In genomic region chr8:126099889-126100288, GRCm38 (mm10) we compare ENCODE assay signal across 16 mouse cellular contexts.
DNase-seq lines count a peak whose midpoint lies in the region; ATAC-seq and TF ChIP-seq lines count a peak whose summit lies in the region.
"Had no signal": no experiment of that assay in that cellular context is flagged by ENCODE, and none has a peak within 500 bp of the region (broad histone marks: within the 10 kb centered on the region; RNA-seq: fewer than 3 reads in every experiment).

No protein-coding gene starts in this region.

- H3K27me3 ChIP-seq in hindbrain, embryonic 13.5 days = no peaks in the 10 kb centered on the region
- H3K27me3 ChIP-seq: liver, embryonic 13.5 days; midbrain, embryonic 13.5 days had no signal

- 82% methylated on average over 4 of the region's 4 CpGs for WGBS in hindbrain, embryonic 13.5 days

- peak; percentile 60 for TF ChIP-seq CTCF in layer of hippocampus, adult 2 months (conservative IDR thresholded peaks at IDR 0.05)

- H3K4me1 ChIP-seq in ES-E14 (ENCODE audit: control insufficient read depth in 2 of 2, insufficient read depth in 2 of 2, low read length in 2 of 2, poor library complexity in 1 of 2) = no peaks in the 10 kb centered on the region
- no peaks in the 10 kb centered on the region for H3K4me1 ChIP-seq in hindbrain, embryonic 13.5 days (replicated peaks)
- H3K4me1 ChIP-seq: hindbrain, embryonic 10.5 days; liver, embryonic 13.5 days; midbrain, embryonic 13.5 days had no signal

- H3K4me2 ChIP-seq in hindbrain, embryonic 13.5 days = no peak overlapping the region
- H3K4me2 ChIP-seq: heart, embryonic 11.5 days; liver, embryonic 13.5 days; midbrain, embryonic 13.5 days had no signal

- H3K9me3 ChIP-seq in ES-E14 (ENCODE audit: control insufficient read depth, insufficient read depth, low read depth, low read length) = no peaks in the 10 kb centered on the region
- H3K9me3 ChIP-seq in hindbrain, embryonic 13.5 days = no peaks in the 10 kb centered on the region

- H3K4me3 ChIP-seq in layer of hippocampus, adult 2 months = no peak overlapping the region
- no peak overlapping the region for H3K4me3 ChIP-seq in ES-E14 (ENCODE audit: insufficient read depth in 1 of 2, low read depth in 1 of 2, low read length in 2 of 2, poor library complexity in 1 of 2, severe bottlenecking in 1 of 2)
- no peak overlapping the region for H3K4me3 ChIP-seq in hindbrain, embryonic 13.5 days
- H3K4me3 ChIP-seq: hindbrain, embryonic 10.5 days; liver, embryonic 13.5 days; midbrain, embryonic 13.5 days had no signal

- ATAC-seq in hindbrain, embryonic 13.5 days (ENCODE audit: low FRiP score) = no peak
- ATAC-seq: forebrain, embryonic 16.5 days; midbrain, embryonic 13.5 days had no signal

- no peaks in the 10 kb centered on the region for H3K36me3 ChIP-seq in ES-E14 (ENCODE audit: control insufficient read depth, insufficient read depth, low read length, poor library complexity, severe bottlenecking)
- H3K36me3 ChIP-seq in hindbrain, embryonic 13.5 days = no peaks in the 10 kb centered on the region
- H3K36me3 ChIP-seq: hindbrain, embryonic 10.5 days; liver, embryonic 13.5 days; midbrain, embryonic 13.5 days had no signal

- peak; percentile 14 for DNase-seq in embryo, embryonic 10.5 days (ENCODE audit: low spot score)
- DNase-seq in embryo, embryonic 11 days = no peak
- no peak for DNase-seq in layer of hippocampus, adult 2 months (ENCODE audit: low spot score in 2 of 2)
- no peak for DNase-seq in layer of hippocampus, postnatal 36 days
- DNase-seq in 3T3-L1 (ENCODE audit: low read depth, low spot score) (peak; percentile 5), ES-E14 (ENCODE audit: low read depth, low spot score) (peak; percentile 22)
- no peak for DNase-seq in ovary, postnatal 36 days (ENCODE audit: low spot score)
- DNase-seq: gastrocnemius, postnatal 10 days; kidney, adult 11 months; liver, embryonic 13.5 days; right cerebral cortex, postnatal 14 days had no signal

- in situ Hi-C loops in ES-E14 (cut with MboI; ENCODE audit: low sequenced_read_pairs in 2 of 2, unreplicated experiment in 2 of 2) = no loop called here

- H3K27ac ChIP-seq in layer of hippocampus, adult 2 months = no peak overlapping the region
- no peak overlapping the region for H3K27ac ChIP-seq in ES-E14 (ENCODE audit: insufficient read depth, low read depth, low read length, poor library complexity, severe bottlenecking)
- no peak overlapping the region for H3K27ac ChIP-seq in hindbrain, embryonic 13.5 days
- H3K27ac ChIP-seq: hindbrain, embryonic 10.5 days; liver, embryonic 13.5 days; midbrain, embryonic 13.5 days had no signal

- H3K9ac ChIP-seq in ES-E14 (ENCODE audit: insufficient read depth, low read depth, low read length, poor library complexity, severe bottlenecking) = no peak overlapping the region
- no peak overlapping the region for H3K9ac ChIP-seq in hindbrain, embryonic 13.5 days
- H3K9ac ChIP-seq: liver, embryonic 13.5 days; midbrain, embryonic 13.5 days had no signal

TF ChIP-seq in ES-E14, 5 proteins besides CTCF, POLR2A, EP300 and RAD21:
- no peak for TF ChIP-seq ZC3H11A (IDR thresholded peaks at IDR 0.05; ENCODE audit: borderline replicate concordance, low read depth, low read length)

Comparison
In these comparisons a context has a peak if more than half of its experiments do, and no peak if none do; other contexts are left out.
1. DNase-seq: peak in embryo, embryonic 10.5 days (single experiment), 3T3-L1 (single experiment) and ES-E14 (single experiment); none in embryo, embryonic 11 days (single experiment), layer of hippocampus, adult 2 months (0 of 2), layer of hippocampus, postnatal 36 days (0 of 2) and ovary, postnatal 36 days (single experiment).